Mouse (Mus musculus): ENCODE measurements at regions not wholly inside any gene's neighbourhood (a gene's known extent, or its start where the extent isn't known, plus 50 kb on each side); places are given as distances from the start of the nearest gene placed in this dataset.
A peak's percentile ranks its signal among the peaks of the same experiment; 100 is the strongest.

DNA sequence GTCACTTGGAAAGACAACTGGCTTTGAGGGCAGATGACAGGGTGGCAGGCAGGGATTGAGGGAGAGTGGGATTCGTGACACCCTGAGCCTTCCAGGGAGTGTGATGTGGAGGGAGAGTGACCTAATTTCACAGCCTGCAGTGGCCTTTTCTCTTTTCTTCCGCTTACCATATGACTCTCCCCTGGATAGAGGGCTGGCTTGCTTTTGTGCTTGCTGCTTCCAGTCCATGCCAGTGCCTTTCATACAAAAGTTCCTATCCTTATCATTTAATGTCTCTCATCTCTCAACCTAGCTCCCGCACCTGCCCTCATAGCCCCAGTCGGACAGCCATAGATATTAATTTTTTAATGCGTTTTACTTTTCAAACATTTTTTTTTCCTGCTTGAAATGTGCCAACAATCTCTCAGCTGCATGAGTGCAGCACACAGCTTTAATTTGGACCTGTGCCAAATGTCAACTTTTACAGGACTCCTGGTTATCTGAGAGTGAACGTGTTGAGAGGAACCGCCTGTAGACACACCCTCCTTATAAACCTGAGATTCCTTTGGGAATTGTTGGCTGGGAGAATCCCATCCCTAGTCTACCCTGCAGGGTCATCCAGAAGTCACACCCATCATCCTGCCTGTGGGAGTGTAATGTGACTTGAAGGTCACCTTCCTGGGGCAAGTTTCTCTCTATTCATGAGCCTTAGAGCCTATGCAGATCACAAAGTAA is 260.3 kb upstream of the Igfbp3 start:
- no peaks in the 10 kb centered on the region for H3K27me3 ChIP-seq (ENCODE audit: control insufficient read depth, insufficient read depth, insufficient read length)
- no peaks in the 10 kb centered on the region for H3K36me3 ChIP-seq (ENCODE audit: control insufficient read depth, insufficient read depth)
- TF ChIP-seq POLR2AphosphoS2 (IDR thresholded peaks at IDR 0.05; ENCODE audit: insufficient read length, low read depth): no peak
- TF ChIP-seq MAX (IDR thresholded peaks at IDR 0.05; ENCODE audit: low read depth): no peak
- TF ChIP-seq E2F4 (IDR thresholded peaks at IDR 0.05; ENCODE audit: insufficient read depth): no peak
- TF ChIP-seq CEBPB (IDR thresholded peaks at IDR 0.05; ENCODE audit: insufficient read depth, poor library complexity, severe bottlenecking): no peak
- H3K4me3 ChIP-seq: no peak overlapping the region
- no peak overlapping the region for H3K4me2 ChIP-seq (ENCODE audit: low read depth)
- no peak overlapping the region for H3ac ChIP-seq (ENCODE audit: control insufficient read depth, insufficient read length)
- no peaks in the 10 kb centered on the region for H3K79me2 ChIP-seq (ENCODE audit: control insufficient read depth, insufficient read depth)

DNA sequence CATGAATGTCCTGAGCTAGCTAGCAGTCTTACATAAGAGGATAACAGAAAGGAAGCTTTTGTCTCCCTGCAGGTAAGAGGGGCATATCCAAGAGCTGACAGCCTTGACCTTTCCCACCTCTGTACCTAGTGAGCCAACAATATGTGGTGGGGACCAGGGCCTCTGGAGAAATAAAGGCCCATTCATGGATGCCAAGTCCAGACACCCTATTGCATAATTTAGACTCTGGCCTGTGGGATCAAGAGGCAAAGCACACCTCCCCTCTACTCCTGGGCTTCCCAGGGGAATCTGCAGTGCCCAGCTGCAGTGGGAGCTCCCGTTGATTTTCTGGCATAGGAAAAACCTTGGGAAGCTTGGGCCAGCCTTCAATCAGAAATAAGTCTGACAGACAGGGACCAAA is 251.8 kb upstream of the Igfbp3 start:
- Histone ChIP-seq H3ac (ENCODE audit: control insufficient read depth, insufficient read length) (no peak overlapping the region), H3K4me3 (no peak overlapping the region), H3K36me3 (ENCODE audit: control insufficient read depth, insufficient read depth) (no peaks in the 10 kb centered on the region), H3K27me3 (ENCODE audit: control insufficient read depth, insufficient read depth, insufficient read length) (no peaks in the 10 kb centered on the region), H3K4me2 (ENCODE audit: low read depth) (no peak overlapping the region), H3K79me2 (ENCODE audit: control insufficient read depth, insufficient read depth) (no peaks in the 10 kb centered on the region)
- TF ChIP-seq TCF3 (IDR thresholded peaks at IDR 0.05; ENCODE audit: insufficient read length, low read depth): no peak
- TF ChIP-seq POLR2AphosphoS2 (IDR thresholded peaks at IDR 0.05; ENCODE audit: insufficient read length, low read depth): no peak
- TF ChIP-seq TCF12 (IDR thresholded peaks at IDR 0.05; ENCODE audit: insufficient read depth, poor library complexity, severe bottlenecking): no peak
- TF ChIP-seq CEBPB (IDR thresholded peaks at IDR 0.05; ENCODE audit: insufficient read depth, poor library complexity, severe bottlenecking): no peak
- no peak for TF ChIP-seq E2F4 (IDR thresholded peaks at IDR 0.05; ENCODE audit: insufficient read depth)

DNA sequence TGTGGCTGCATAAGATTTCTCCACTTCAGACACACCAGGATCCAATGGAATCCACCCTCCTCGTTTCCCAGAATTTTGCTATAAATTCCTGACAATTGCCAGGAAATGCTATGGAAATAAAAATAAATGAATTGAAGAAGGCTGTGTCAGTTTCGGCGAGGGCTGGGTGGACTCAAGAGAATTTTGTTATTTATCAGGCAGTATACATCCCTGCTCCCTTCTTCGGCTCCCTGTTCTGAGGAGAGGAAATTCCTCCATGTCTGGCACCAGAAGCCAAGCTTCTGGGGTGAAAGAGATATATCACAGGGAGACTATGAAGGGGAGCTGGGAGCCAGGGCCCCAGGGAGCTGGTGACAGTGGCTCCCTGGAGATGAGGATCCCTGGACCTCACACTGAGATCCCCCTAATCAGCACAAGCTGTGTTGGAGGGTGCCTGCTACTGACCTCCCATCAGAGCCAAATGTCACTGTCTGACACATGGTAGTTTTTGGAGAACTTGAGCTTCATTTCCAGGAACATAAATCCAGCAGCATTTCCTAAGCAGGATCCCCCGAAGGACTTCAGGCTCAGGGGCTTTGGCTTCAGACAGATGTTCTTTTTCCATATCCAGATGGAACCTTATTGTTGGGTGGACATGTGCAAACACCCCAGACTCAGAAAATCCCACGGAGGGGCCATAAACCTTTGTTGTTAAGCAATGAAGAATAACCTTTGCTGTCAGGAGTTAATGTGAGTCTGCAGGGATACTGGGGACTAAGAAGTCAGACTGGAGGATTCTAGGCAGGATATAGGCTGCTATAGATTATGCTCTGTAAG is 248.4 kb upstream of the Igfbp3 start:
- Histone ChIP-seq H3ac (ENCODE audit: control insufficient read depth, insufficient read length) (no peak overlapping the region), H3K36me3 (ENCODE audit: control insufficient read depth, insufficient read depth) (no peaks in the 10 kb centered on the region), H3K79me2 (ENCODE audit: control insufficient read depth, insufficient read depth) (no peaks in the 10 kb centered on the region), H3K4me2 (ENCODE audit: low read depth) (no peak overlapping the region), H3K27me3 (ENCODE audit: control insufficient read depth, insufficient read depth, insufficient read length) (no peaks in the 10 kb centered on the region), H3K4me3 (no peak overlapping the region)
- TF ChIP-seq MAX (IDR thresholded peaks at IDR 0.05; ENCODE audit: low read depth) (no peak), POLR2A (IDR thresholded peaks at IDR 0.05; ENCODE audit: insufficient read length, low read depth) (no peak), MYOD1 (IDR thresholded peaks at IDR 0.05; ENCODE audit: control insufficient read depth in 1 of 3, insufficient read length in 2 of 3, low read depth in 2 of 3) (no peak), CEBPB (IDR thresholded peaks at IDR 0.05; ENCODE audit: insufficient read depth, poor library complexity, severe bottlenecking) (no peak), TCF12 (IDR thresholded peaks at IDR 0.05; ENCODE audit: insufficient read depth, poor library complexity, severe bottlenecking) (no peak), SRF (IDR thresholded peaks at IDR 0.05; ENCODE audit: control insufficient read depth, insufficient read length, low read depth) (no peak), MYOG (IDR thresholded peaks at IDR 0.05; ENCODE audit: control insufficient read depth in 1 of 3, insufficient read depth in 1 of 3, insufficient read length in 2 of 3, low read depth in 2 of 3) (no peak), E2F4 (IDR thresholded peaks at IDR 0.05; ENCODE audit: insufficient read depth) (no peak), POLR2AphosphoS2 (IDR thresholded peaks at IDR 0.05; ENCODE audit: insufficient read length, low read depth) (no peak), USF1 (IDR thresholded peaks at IDR 0.05; ENCODE audit: low read depth) (no peak), REST (IDR thresholded peaks at IDR 0.05; ENCODE audit: insufficient read depth, insufficient read length) (no peak), TCF3 (IDR thresholded peaks at IDR 0.05; ENCODE audit: insufficient read length, low read depth) (no peak)

GRCm38 (mm10) chr11:7451756-7452155 is 238.0 kb upstream of the Igfbp3 start:
- Histone ChIP-seq H3K4me2 (ENCODE audit: low read depth) (peak overlapping the region; percentile 41), H3K27me3 (ENCODE audit: control insufficient read depth, insufficient read depth, insufficient read length) (no peaks in the 10 kb centered on the region), H3K4me3 (no peak overlapping the region), H3K79me2 (ENCODE audit: control insufficient read depth, insufficient read depth) (no peaks in the 10 kb centered on the region), H3ac (ENCODE audit: control insufficient read depth, insufficient read length) (no peak overlapping the region), H3K36me3 (ENCODE audit: control insufficient read depth, insufficient read depth) (no peaks in the 10 kb centered on the region)
- TF ChIP-seq TCF3 (IDR thresholded peaks at IDR 0.05; ENCODE audit: insufficient read length, low read depth): no peak
- TF ChIP-seq POLR2AphosphoS2 (IDR thresholded peaks at IDR 0.05; ENCODE audit: insufficient read length, low read depth): no peak
- TF ChIP-seq USF1 (IDR thresholded peaks at IDR 0.05; ENCODE audit: low read depth): no peak
- TF ChIP-seq SRF (IDR thresholded peaks at IDR 0.05; ENCODE audit: control insufficient read depth, insufficient read length, low read depth): no peak
- TF ChIP-seq REST (IDR thresholded peaks at IDR 0.05; ENCODE audit: insufficient read depth, insufficient read length): no peak
- no peak for TF ChIP-seq MYOG (IDR thresholded peaks at IDR 0.05; ENCODE audit: control insufficient read depth in 1 of 3, insufficient read depth in 1 of 3, insufficient read length in 2 of 3, low read depth in 2 of 3)
- no peak for TF ChIP-seq MYOD1 (IDR thresholded peaks at IDR 0.05; ENCODE audit: control insufficient read depth in 1 of 3, insufficient read length in 2 of 3, low read depth in 2 of 3)
- no peak for TF ChIP-seq E2F4 (IDR thresholded peaks at IDR 0.05; ENCODE audit: insufficient read depth)
- TF ChIP-seq MAX (IDR thresholded peaks at IDR 0.05; ENCODE audit: low read depth): no peak
- no peak for TF ChIP-seq TCF12 (IDR thresholded peaks at IDR 0.05; ENCODE audit: insufficient read depth, poor library complexity, severe bottlenecking)
- no peak for TF ChIP-seq CEBPB (IDR thresholded peaks at IDR 0.05; ENCODE audit: insufficient read depth, poor library complexity, severe bottlenecking)
- no peak for TF ChIP-seq POLR2A (IDR thresholded peaks at IDR 0.05; ENCODE audit: insufficient read length, low read depth)

DNA sequence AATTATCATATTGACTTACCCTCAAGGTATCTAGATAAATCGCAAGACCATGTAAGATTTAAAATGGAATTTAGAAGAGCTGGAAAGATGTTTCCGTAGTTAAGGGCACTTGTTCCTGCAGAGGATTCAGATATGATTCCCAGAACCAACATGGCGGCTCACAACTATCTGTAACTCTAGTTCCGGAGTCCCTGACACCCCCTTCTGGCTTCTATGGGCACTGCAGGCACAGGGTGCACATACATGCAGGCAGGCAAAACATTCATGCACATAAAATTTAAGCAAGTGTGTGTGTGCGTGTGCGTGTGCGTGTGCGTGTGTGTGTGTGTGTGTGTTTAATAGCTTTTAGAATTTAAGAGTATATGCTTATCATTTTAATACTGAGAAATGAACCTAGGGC is 230.8 kb upstream of the Igfbp3 start:
- TF ChIP-seq TCF12 (IDR thresholded peaks at IDR 0.05; ENCODE audit: insufficient read depth, poor library complexity, severe bottlenecking) (no peak), REST (IDR thresholded peaks at IDR 0.05; ENCODE audit: insufficient read depth, insufficient read length) (no peak), MAX (IDR thresholded peaks at IDR 0.05; ENCODE audit: low read depth) (no peak), MYOD1 (IDR thresholded peaks at IDR 0.05; ENCODE audit: control insufficient read depth in 1 of 3, insufficient read length in 2 of 3, low read depth in 2 of 3) (no peak), MYOG (IDR thresholded peaks at IDR 0.05; ENCODE audit: control insufficient read depth in 1 of 3, insufficient read depth in 1 of 3, insufficient read length in 2 of 3, low read depth in 2 of 3) (no peak), POLR2A (IDR thresholded peaks at IDR 0.05; ENCODE audit: insufficient read length, low read depth) (no peak), E2F4 (IDR thresholded peaks at IDR 0.05; ENCODE audit: insufficient read depth) (no peak), SRF (IDR thresholded peaks at IDR 0.05; ENCODE audit: control insufficient read depth, insufficient read length, low read depth) (no peak), CEBPB (IDR thresholded peaks at IDR 0.05; ENCODE audit: insufficient read depth, poor library complexity, severe bottlenecking) (no peak), TCF3 (IDR thresholded peaks at IDR 0.05; ENCODE audit: insufficient read length, low read depth) (no peak), POLR2AphosphoS2 (IDR thresholded peaks at IDR 0.05; ENCODE audit: insufficient read length, low read depth) (no peak), USF1 (IDR thresholded peaks at IDR 0.05; ENCODE audit: low read depth) (no peak)
- H3K27me3 ChIP-seq (ENCODE audit: control insufficient read depth, insufficient read depth, insufficient read length): no peaks in the 10 kb centered on the region
- no peak overlapping the region for H3K4me3 ChIP-seq
- no peaks in the 10 kb centered on the region for H3K36me3 ChIP-seq (ENCODE audit: control insufficient read depth, insufficient read depth)
- no peak overlapping the region for H3ac ChIP-seq (ENCODE audit: control insufficient read depth, insufficient read length)
- H3K4me2 ChIP-seq (ENCODE audit: low read depth): no peak overlapping the region
- H3K79me2 ChIP-seq (ENCODE audit: control insufficient read depth, insufficient read depth): no peaks in the 10 kb centered on the region
